Mouse (Mus musculus) bone marrow, adult 2 months (tissue): ENCODE measurements around the gene Vps53. TPM values are rescaled to one million over a fixed set of nuclear protein-coding genes. Genes with fewer than 3 reads are reported as not detected.

ENCODE experiments used
- H3K27ac ChIP-seq: fragments of 200-500 bp; 2 replicates; pipeline ENCODE4 v1.5.1; 2012; ENCODE audit warnings: low read depth, mild to moderate bottlenecking, control low read depth, inconsistent platforms, low read length; ENCODE audit not compliant: control insufficient read depth, poor library complexity, insufficient read depth
- H3K4me1 ChIP-seq: fragments of 200-500 bp; 2 replicates; pipeline ENCODE4 v1.6.1; 2011; ENCODE audit warnings: low read length; ENCODE audit not compliant: control insufficient read depth, insufficient read depth
- H3K4me3 ChIP-seq: fragments of 200-500 bp; replicated peaks from 2 replicates; pipeline ENCODE3; 2011; ENCODE audit warnings: mild to moderate bottlenecking, low read depth, low read length, control low read depth; ENCODE audit not compliant: control insufficient read depth
- CTCF ChIP-seq: fragments of 200-500 bp; IDR thresholded peaks from 2 replicates; pipeline ENCODE4 v1.5.1; 2011; ENCODE audit warnings: low read length, control low read depth; ENCODE audit not compliant: control insufficient read depth, insufficient read depth
- POLR2A ChIP-seq: fragments of 200-500 bp; IDR thresholded peaks from 2 replicates; pipeline ENCODE4 v1.6.1; 2011; ENCODE audit warnings: low read depth, mild to moderate bottlenecking, control low read depth, low read length, borderline replicate concordance; ENCODE audit not compliant: control insufficient read depth
- WGBS: fragments of 180-500 bp; shearing (Covaris S2); methylation state at CpG from one replicate; pipeline ENCODE4 v1.1.7; 2018; 5-methylcytosine and 5-hydroxymethylcytosine counted together
- polyA plus RNA-seq: library from polyadenylated mRNA; stranded (reverse); fragments of >200 nt; gene quantifications from 2 replicates; pipeline ENCODE4 v1.2.4, GENCODE M21; 2011; ENCODE audit warnings: low replicate concordance; ENCODE audit not compliant: missing spikeins, insufficient read depth, insufficient read length

Vps53 gene
- polyA plus RNA-seq, 1 experiment: 27.0 TPM

DNA sequence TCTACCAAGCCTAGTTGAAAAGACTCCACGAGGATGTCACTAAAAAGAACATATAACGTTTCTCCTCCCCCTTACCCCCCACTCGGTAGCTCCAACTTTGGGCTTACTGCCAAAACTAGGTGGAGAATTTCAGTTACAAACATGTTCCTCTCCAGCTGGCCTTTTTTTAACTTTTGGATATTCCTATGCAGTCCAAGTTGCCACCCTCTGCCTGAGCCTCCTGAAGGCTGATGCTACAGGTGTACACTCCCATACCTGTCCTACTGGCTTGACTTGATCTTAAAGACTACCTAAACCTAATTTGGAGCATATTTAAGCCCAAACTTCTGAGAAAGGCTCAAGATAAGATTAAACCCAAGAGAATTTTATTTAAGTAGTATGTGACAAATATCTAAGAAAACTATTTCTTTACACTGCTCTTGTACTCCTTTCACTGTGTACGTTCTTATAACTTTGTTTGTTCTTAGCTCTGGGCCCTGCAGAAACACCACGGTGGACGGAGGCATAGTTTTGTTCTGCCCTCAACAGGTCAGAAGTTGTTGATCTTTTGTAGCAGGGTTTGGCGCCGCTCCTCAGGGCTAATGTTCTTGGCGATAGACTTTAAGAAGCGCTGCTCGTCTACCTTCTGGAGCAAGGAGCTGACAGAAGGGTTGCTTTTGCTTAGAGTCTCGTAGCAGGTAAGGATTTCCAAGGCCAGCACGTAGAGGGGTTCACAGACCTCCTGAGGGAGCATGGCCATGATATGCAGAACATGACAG, 31.0 kb upstream of the Vps53 start:
- 79% methylated on average over 13 of the region's 13 CpGs for WGBS
- Histone ChIP-seq H3K27ac (no peak overlapping the region), H3K4me1 (no peaks in the 10 kb centered on the region), H3K4me3 (no peak overlapping the region)
- no peak for TF ChIP-seq POLR2A
- no peak for TF ChIP-seq CTCF

DNA sequence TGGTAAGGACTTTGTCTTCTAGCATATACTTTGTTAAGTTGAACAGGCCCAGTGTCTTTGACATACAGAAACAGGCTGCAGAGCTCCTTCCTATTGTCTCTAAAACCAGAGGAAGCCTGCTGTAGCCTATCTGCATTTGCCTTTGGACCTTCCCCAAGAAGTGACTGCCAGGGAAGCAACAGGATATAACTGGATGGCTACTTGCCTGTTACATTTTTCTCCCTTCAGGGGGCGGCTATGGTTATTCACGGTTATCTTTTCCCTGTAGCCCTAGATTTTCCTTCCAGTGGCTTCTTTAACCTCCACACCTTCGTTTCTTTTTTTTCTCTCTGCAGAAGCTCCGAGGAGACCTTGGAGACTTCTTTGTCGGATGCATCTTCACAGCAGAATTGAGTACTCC, 27.3 kb upstream of the Vps53 start:
- no peaks in the 10 kb centered on the region for H3K4me1 ChIP-seq
- H3K4me3 ChIP-seq: no peak overlapping the region
- 75% methylated on average over 5 of the region's 5 CpGs for WGBS
- H3K27ac ChIP-seq: no peak overlapping the region
- no peak for TF ChIP-seq POLR2A
- no peak for TF ChIP-seq CTCF

DNA sequence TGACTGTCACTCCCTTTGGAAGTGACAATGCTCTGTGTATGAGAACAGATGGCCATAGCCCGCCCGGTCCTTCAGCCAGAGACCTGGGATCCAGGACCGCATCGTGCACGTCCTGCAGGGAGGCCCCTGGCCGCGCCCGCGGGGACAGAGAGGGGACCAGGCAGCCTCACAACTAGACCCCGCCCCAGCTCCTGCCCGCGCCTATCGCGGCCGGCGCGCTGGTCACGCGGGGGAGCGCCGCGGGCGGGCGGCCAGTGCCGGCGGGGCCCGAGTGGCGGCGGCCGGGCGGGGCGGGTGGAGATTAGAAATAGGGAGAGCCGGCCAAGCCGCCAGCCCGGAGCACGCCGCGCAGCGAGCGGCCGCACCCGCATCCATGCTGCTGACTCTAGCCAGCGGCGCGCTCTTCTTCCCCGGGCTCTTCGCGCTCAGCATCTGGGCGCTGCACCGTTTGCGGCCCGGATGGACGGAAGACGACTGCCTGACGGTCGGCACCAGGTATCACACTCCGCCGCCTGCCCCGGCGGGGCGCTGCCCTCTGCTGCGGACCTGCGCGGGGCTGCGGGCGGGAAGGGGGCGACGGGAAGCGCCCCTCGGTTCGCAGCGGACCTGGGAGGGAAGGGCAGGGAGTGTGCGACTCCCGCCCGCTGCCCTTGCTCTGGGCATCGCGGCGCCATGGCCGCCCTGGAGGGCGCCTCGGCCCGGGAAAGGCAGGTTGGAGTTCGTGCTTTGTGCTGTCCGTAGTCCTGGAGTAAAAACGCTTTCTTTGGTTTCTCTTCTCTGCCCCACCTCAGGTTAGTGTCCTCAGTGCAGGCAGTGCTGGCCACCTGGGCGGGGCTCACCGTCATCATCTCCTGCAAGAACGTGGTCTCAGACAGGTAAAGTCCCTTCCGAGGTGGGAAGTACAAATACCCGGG, 22.6 kb upstream of the Vps53 start:
- no peak overlapping the region for H3K27ac ChIP-seq
- TF ChIP-seq CTCF (no peak), POLR2A (0 out of 2 replicates have a peak, but pooled peaks have one; percentile 12)
- peak overlapping the region; percentile 74 for H3K4me3 ChIP-seq
- no peaks in the 10 kb centered on the region for H3K4me1 ChIP-seq
- under 1% methylated on average over 90 of the region's 90 CpGs for WGBS

DNA sequence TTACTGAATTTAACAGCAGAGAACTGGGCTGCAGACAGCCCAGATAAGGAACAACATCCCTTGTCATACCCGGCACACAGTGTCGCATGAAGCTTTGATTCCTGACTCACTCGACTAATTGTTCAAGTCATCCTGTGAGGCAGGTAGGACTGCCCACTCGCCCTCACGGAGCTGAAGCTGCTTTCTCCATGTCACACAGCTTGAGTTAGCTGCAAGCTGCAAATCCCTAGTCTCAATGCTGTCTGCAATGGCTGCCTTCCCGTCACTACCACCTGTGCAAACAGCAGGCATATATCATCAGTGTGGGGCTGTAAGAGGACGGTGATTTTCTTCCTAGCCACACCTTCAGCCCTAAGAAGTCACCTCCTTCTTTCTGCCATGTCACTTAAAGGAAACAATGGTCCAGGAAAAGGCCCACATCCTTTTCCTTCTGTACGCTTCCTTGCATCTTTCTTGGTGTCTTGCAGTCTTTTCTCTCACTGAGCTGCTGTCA, 17.6 kb upstream of the Vps53 start:
- Histone ChIP-seq H3K27ac (no peak overlapping the region), H3K4me1 (no peaks in the 10 kb centered on the region), H3K4me3 (no peak overlapping the region)
- TF ChIP-seq CTCF (no peak), POLR2A (no peak)
- 73% methylated on average over 8 of the region's 8 CpGs for WGBS

DNA sequence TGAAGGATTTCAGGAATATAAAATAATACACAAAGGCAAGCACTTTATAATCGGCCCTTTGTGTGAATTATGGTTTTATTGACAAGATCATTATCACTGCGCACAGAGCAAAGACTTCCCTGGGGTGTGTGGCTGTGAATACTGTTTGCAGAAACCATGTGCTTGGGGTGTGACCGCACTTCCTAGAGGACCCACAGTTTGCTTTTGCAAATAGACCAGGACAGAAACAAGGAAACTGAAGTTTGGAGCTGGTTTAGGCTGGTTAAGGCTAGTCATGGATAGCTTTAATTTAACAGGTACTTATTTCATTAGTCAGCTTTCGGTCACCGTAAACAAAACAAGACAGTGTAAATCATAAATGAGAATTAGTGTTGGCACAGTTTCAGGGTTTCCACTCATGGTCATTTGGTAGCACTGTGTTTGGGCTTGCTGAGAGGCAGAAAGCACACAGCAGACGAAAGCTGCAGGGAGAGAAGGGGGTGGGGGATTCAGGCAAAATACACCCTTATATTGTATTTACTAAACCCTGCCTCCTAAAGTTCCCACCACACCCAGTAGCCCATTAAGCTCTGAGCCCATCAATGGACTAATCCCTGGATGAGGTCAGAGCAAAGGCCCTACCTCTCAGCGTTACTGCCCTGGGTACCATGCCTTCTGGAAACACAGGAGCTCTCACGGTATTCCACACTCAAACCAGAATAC, 17.0 kb upstream of the Vps53 start:
- H3K27ac ChIP-seq: no peak overlapping the region
- H3K4me1 ChIP-seq: no peaks in the 10 kb centered on the region
- H3K4me3 ChIP-seq: no peak overlapping the region
- no peak for TF ChIP-seq CTCF
- TF ChIP-seq POLR2A: no peak
- WGBS: 79% methylated on average over 8 of the region's 8 CpGs

DNA sequence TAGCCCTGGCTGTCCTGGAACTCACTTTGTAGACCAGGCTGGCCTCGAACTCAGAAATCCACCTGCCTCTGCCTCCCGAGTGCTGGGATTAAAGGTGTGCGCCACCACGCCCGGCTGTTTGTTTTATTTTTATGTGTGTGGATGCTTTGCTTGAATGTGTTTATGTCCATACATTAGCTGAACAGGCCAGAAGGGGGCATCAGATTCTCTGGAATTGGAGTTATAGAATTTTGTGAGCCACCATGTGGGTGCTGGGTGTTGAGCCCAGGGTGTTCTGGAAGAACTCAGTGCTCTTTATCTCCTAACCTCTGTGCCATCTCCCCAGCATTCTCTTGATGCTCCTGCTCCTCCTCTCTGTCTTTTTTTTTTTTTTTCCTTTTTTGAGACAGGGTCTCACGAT, 7.5 kb upstream of the Vps53 start:
- TF ChIP-seq POLR2A (no peak), CTCF (no peak)
- Histone ChIP-seq H3K4me3 (no peak overlapping the region), H3K4me1 (no peaks in the 10 kb centered on the region), H3K27ac (no peak overlapping the region)
- 79% methylated on average over 6 of the region's 6 CpGs for WGBS

DNA sequence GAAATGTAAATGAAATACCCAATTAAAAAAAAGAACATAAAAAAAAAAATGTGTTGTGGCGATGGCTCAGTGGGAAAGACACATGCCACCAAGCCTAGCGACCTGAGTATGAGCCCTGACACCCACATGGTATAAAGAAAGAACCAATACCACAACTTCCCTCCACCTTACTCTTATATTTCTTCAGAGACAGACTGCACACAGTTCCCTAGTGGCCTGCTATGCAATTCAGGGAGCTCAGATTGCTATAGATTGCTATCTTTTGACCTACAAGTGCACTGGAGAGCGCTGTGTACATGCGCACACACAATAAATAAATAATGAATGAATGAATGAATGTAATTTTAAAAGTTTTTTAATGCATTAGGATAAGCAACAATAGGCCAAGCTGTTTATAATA, 4.3 kb upstream of the Vps53 start:
- Histone ChIP-seq H3K4me1 (no peaks in the 10 kb centered on the region; the same call in 1 of the 2 replicates), H3K4me3 (no peak overlapping the region), H3K27ac (no peak overlapping the region)
- no peak for TF ChIP-seq CTCF
- TF ChIP-seq POLR2A: no peak
- 67% methylated on average over 4 of the region's 4 CpGs for WGBS
